Mouse (Mus musculus): Measurements from ENCODE around the gene Peg12. TPM values are rescaled to one million over a fixed set of nuclear protein-coding genes. Genes with fewer than 3 reads are reported as not detected.

Peg12 gene
- total and polyA plus RNA-seq, 3 experiments, result not detected

GRCm38 (mm10) chr7:62423210-62423609 is 41.1 kb downstream of the Peg12 start:
- dilution Hi-C loops (cut with MboI; ENCODE audit: extremely low pct_ligation_motif_present, extremely low pct_unique_long_range_greater_than_20kb, low sequenced_read_pairs) (no loop called here), in situ Hi-C loops (cut with MboI; ENCODE audit: low pct_ligation_motif_present, low pct_unique_long_range_greater_than_20kb, low sequenced_read_pairs) (no loop called here)
- DNase-seq (ENCODE audit: extremely low read depth), result no peak
- H3K27me3 ChIP-seq (replicated peaks), result no peaks in the 10 kb centered on the region
- no peaks in the 10 kb centered on the region for H3K36me3 ChIP-seq (replicated peaks in 1 of 2; ENCODE audit: control insufficient read depth in 1 of 2, insufficient read depth in 1 of 2, low read length in 1 of 2)
- no peak for TF ChIP-seq JUND (conservative IDR thresholded peaks at IDR 0.05; ENCODE audit: low read depth, low read length)
- TF ChIP-seq EP300 (IDR thresholded peaks at IDR 0.05; ENCODE audit: low read length), result no peak
- no peak for TF ChIP-seq ZNF384 (IDR thresholded peaks at IDR 0.05; ENCODE audit: low read depth, low read length)
- TF ChIP-seq UBTF (IDR thresholded peaks at IDR 0.05; ENCODE audit: low read depth, low read length), result no peak
- no peak for TF ChIP-seq CHD2 (IDR thresholded peaks at IDR 0.05; ENCODE audit: low read length)
- no peak for TF ChIP-seq TCF12 (IDR thresholded peaks at IDR 0.05; ENCODE audit: low read depth, low read length)
- no peak for TF ChIP-seq BHLHE40 (IDR thresholded peaks at IDR 0.05; ENCODE audit: low read depth, low read length)
- no peak overlapping the region for H3K4me2 ChIP-seq (ENCODE audit: insufficient read depth, low read depth, poor library complexity, severe bottlenecking)
- H3K27ac ChIP-seq (ENCODE audit: insufficient read depth, low read depth), result no peak overlapping the region
- no peak overlapping the region for H3K4me3 ChIP-seq (replicated peaks in 1 of 3; ENCODE audit: low read depth in 2 of 3, low read length in 2 of 3, poor library complexity in 1 of 3)
- peaks cover 30% of the 10 kb centered on the region for H3K9me3 ChIP-seq (replicated peaks; ENCODE audit: low read length)
- H3K4me1 ChIP-seq (ENCODE audit: control insufficient read depth in 1 of 2, insufficient read depth in 2 of 2), result no peaks in the 10 kb centered on the region
- no peak overlapping the region for H3K9ac ChIP-seq (ENCODE audit: insufficient read depth, low read depth)
- H3K79me2 ChIP-seq (replicated peaks; ENCODE audit: control insufficient read depth, extremely low read depth, insufficient read depth, poor library complexity, severe bottlenecking), result no peaks in the 10 kb centered on the region

GRCm38 (mm10) chr7:62420566-62420965 is 43.7 kb downstream of the Peg12 start:
- Histone ChIP-seq H3K9ac (ENCODE audit: insufficient read depth, low read depth) (no peak overlapping the region), H3K36me3 (replicated peaks in 1 of 2; ENCODE audit: control insufficient read depth in 1 of 2, insufficient read depth in 1 of 2, low read length in 1 of 2) (no peaks in the 10 kb centered on the region), H3K9me3 (replicated peaks; ENCODE audit: low read length) (peaks cover 35% of the 10 kb centered on the region), H3K27ac (ENCODE audit: insufficient read depth, low read depth) (no peak overlapping the region), H3K27me3 (replicated peaks) (no peaks in the 10 kb centered on the region), H3K4me3 (replicated peaks in 1 of 3; ENCODE audit: low read depth in 2 of 3, low read length in 2 of 3, poor library complexity in 1 of 3) (no peak overlapping the region), H3K79me2 (replicated peaks; ENCODE audit: control insufficient read depth, extremely low read depth, insufficient read depth, poor library complexity, severe bottlenecking) (no peaks in the 10 kb centered on the region), H3K4me1 (ENCODE audit: control insufficient read depth in 1 of 2, insufficient read depth in 2 of 2) (no peaks in the 10 kb centered on the region), H3K4me2 (ENCODE audit: insufficient read depth, low read depth, poor library complexity, severe bottlenecking) (no peak overlapping the region)
- in situ Hi-C loops (cut with MboI; ENCODE audit: low pct_ligation_motif_present, low pct_unique_long_range_greater_than_20kb, low sequenced_read_pairs), result no loop called here
- dilution Hi-C loops (cut with MboI; ENCODE audit: extremely low pct_ligation_motif_present, extremely low pct_unique_long_range_greater_than_20kb, low sequenced_read_pairs), result no loop called here
- no peak for TF ChIP-seq ZMIZ1 (IDR thresholded peaks at IDR 0.05; ENCODE audit: low read depth, low read length)
- TF ChIP-seq POLR2AphosphoS2 (IDR thresholded peaks at IDR 0.05; ENCODE audit: low read depth, low read length), result no peak
- TF ChIP-seq GABPA (IDR thresholded peaks at IDR 0.05; ENCODE audit: insufficient replicate concordance, low read depth, low read length), result no peak
- no peak for TF ChIP-seq CTCF (conservative IDR thresholded peaks at IDR 0.05 in 1 of 2, IDR thresholded peaks at IDR 0.05 in 1 of 2; ENCODE audit: low read depth in 2 of 2, low read length in 2 of 2)
- TF ChIP-seq SIN3A (IDR thresholded peaks at IDR 0.05; ENCODE audit: low read length), result no peak
- no peak for TF ChIP-seq CHD1 (IDR thresholded peaks at IDR 0.05; ENCODE audit: low read depth, low read length)
- no peak for TF ChIP-seq ZNF384 (IDR thresholded peaks at IDR 0.05; ENCODE audit: low read depth, low read length)
- no peak for TF ChIP-seq MYC (IDR thresholded peaks at IDR 0.05; ENCODE audit: low read depth, low read length)
- TF ChIP-seq TCF12 (IDR thresholded peaks at IDR 0.05; ENCODE audit: low read depth, low read length), result no peak
- no peak for TF ChIP-seq EP300 (IDR thresholded peaks at IDR 0.05; ENCODE audit: low read length)
- no peak for DNase-seq (ENCODE audit: extremely low read depth)
